Mouse (Mus musculus) liver, embryonic 13.5 days (tissue): ENCODE data around the gene Gm4724. TPM values are rescaled to one million over a fixed set of nuclear protein-coding genes. Genes with fewer than 3 reads are reported as not detected.
"Not testable (repeated sequence)": the region's sequence is repeated elsewhere in the genome, so short reads cannot be mapped to it uniquely, and the experiment has no call there.

Experiments
- ATAC-seq: fragments of 200-750 bp; cut with Nextera tagmentation; 2 replicates; pipeline ENCODE4 v1.8.0; 2017; ENCODE audit warnings: low read depth, mild to moderate bottlenecking, moderate number of reproducible peaks, moderate library complexity
- DNase-seq: peaks from one replicate; pipeline ENCODE4 v3.0.0; 2022
- H3K27ac ChIP-seq: fragments of 300-500 bp; sonication (generic); 2 replicates; pipeline ENCODE4 v1.5.1; 2015; ENCODE audit warnings: moderate library complexity, mild to moderate bottlenecking, inconsistent platforms
- H3K27me3 ChIP-seq: fragments of 300-500 bp; sonication (generic); 2 replicates; pipeline ENCODE4 v1.6.1; 2015; ENCODE audit warnings: mild to moderate bottlenecking, inconsistent platforms
- H3K36me3 ChIP-seq: fragments of 300-500 bp; sonication (generic); 2 replicates; pipeline ENCODE4 v1.6.1; 2015; ENCODE audit warnings: mild to moderate bottlenecking, inconsistent platforms
- H3K4me1 ChIP-seq: fragments of 300-500 bp; sonication (generic); replicated peaks from 2 replicates; pipeline ENCODE4 v1.6.1; 2015; ENCODE audit warnings: inconsistent platforms
- H3K4me2 ChIP-seq: fragments of 300-500 bp; sonication (generic); 2 replicates; pipeline ENCODE4 v1.6.1; 2015; ENCODE audit warnings: inconsistent platforms, mild to moderate bottlenecking, moderate library complexity
- H3K4me3 ChIP-seq: fragments of 300-500 bp; sonication (generic); replicated peaks from 2 replicates; pipeline ENCODE4 v1.5.1; 2015; ENCODE audit warnings: mild to moderate bottlenecking, inconsistent platforms
- H3K9ac ChIP-seq: fragments of 300-500 bp; sonication (generic); 2 replicates; pipeline ENCODE4 v1.6.1; 2015; ENCODE audit warnings: mild to moderate bottlenecking, inconsistent platforms
- H3K9me3 ChIP-seq: fragments of 300-500 bp; sonication (generic); replicated peaks from 2 replicates; pipeline ENCODE4 v1.6.1; 2016; ENCODE audit warnings: inconsistent platforms
- WGBS: fragments of 180-500 bp; shearing (Covaris S2); methylation state at CpG from one replicate; pipeline ENCODE4 v1.1.7; 2015; ENCODE audit not compliant: insufficient replicate concordance; 5-methylcytosine and 5-hydroxymethylcytosine counted together
- polyA plus RNA-seq: library from polyadenylated mRNA; unstranded; fragments of >200 nt; fragmentation: Nextera tagmentation; extraction: Ambion mirVana; gene quantifications from 2 replicates; pipeline ENCODE4 v1.2.1, GENCODE M21; 2015

Gene Gm4724
- 2.4 and 3.4 TPM in 2 replicates for polyA plus RNA-seq

DNA sequence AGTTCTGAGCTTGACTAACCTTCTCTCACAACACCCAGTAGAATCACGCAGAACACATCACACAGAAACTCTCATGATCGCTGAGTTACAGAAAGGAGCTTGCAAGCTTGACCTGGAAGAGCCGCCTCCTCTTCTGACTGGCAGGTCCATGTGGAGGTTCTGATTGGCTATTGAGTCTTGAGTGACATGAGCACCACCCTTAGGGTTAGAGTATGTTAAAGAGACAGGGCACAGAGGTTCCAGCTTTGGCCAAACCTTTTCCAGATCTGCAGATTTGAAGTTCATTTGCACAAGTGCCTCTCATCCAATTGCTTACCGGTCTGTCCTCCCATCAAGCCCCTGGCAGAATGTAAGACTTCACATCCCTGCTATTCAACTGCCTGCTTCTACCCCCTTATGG, at the start of gene Gm4724:
Gene Gm4724, minus strand, starts transcription at position 101 of the 400 bp plus-strand sequence.
- WGBS, result no CpG with 5 or more reads among the region's 4 CpGs

DNA sequence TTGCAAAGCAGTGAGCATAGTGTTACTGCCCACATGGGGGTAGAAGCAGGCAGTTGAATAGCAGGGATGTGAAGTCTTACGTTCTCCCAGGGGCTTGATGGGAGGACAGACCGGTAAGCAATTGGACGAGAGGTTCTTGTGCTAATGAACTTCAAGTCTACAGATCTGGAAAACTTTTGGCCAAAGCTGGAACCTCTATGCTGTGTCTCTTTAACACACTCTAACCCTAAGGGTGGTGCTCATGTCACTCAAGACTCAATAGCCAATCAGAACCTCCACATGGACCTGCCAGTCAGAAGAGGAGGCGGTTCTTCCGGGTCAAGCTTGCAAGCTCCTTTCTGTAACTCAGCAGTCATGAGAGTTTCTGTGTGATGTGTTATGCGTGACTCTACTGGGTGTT, 34.1 kb upstream of the Gm4724 start, which contains the start of gene Zfp965:
Gene Zfp965, plus strand, starts transcription at position 301 of the 400 bp plus-strand sequence.
- no CpG with 5 or more reads among the region's 6 CpGs for WGBS
- H3K9me3 ChIP-seq, H3K4me2 ChIP-seq, H3K4me3 ChIP-seq, ATAC-seq, H3K4me1 ChIP-seq, DNase-seq, H3K36me3 ChIP-seq, H3K27ac ChIP-seq, H3K9ac ChIP-seq, H3K27me3 ChIP-seq: not testable (repeated sequence)

More for the DNA sequence above, at the start of gene Gm4724:
- not testable (repeated sequence) for H3K27me3 ChIP-seq, DNase-seq, H3K4me1 ChIP-seq, ATAC-seq, H3K36me3 ChIP-seq, H3K27ac ChIP-seq, H3K4me3 ChIP-seq, H3K9me3 ChIP-seq, H3K4me2 ChIP-seq, H3K9ac ChIP-seq

Other genes with a start within 250 kb of the Gm4724 start
- 0.23 and 1.6 TPM in 2 replicates for gene Gm14391, start 228.9 kb downstream of the Gm4724 start, polyA plus RNA-seq
- gene Gm14440, start 160.7 kb downstream of the Gm4724 start, polyA plus RNA-seq, result 0.97 TPM in 1 of 2 replicates, not detected in the other
- 5.1 and 6.5 TPM in 2 replicates for gene Gm4631, start 97.6 kb downstream of the Gm4724 start, polyA plus RNA-seq
- 1.6 and 2.4 TPM in 2 replicates for gene Zfp968, start 63.4 kb downstream of the Gm4724 start, polyA plus RNA-seq
- gene Zfp965, start 34.2 kb upstream of the Gm4724 start, polyA plus RNA-seq, result 2.2 and 2.4 TPM in 2 replicates
- not detected in 2 replicates for gene Gm11007, start 208.2 kb upstream of the Gm4724 start, polyA plus RNA-seq